Mouse (Mus musculus): Measurements from ENCODE around the gene Tgfbr2. TPM values are rescaled to one million over a fixed set of nuclear protein-coding genes. Genes with fewer than 3 reads are reported as not detected.
"Not testable (repeated sequence)": the region's sequence is repeated elsewhere in the genome, so short reads cannot be mapped to it uniquely, and the experiment has no call there.

The Tgfbr2 gene
- polyA plus RNA-seq, 1 experiment from 2014 or later: 20.2 TPM

- no peaks in the 10 kb centered on the region for H3K27me3 ChIP-seq
- ATAC-seq (replicated peaks; ENCODE audit: insufficient number of reproducible peaks, insufficient read depth, low FRiP score, low read depth): no peak
- no peak overlapping the region for H3K4me3 ChIP-seq
- no peaks in the 10 kb centered on the region for H3K36me3 ChIP-seq
- 8% methylated on average over 4 of the region's 4 CpGs for WGBS
- H3K4me1 ChIP-seq (replicated peaks): peaks cover 3% of the 10 kb centered on the region; the same call in 1 of the 2 replicates
- H3K9ac ChIP-seq: no peak overlapping the region
- H3K4me2 ChIP-seq: no peak overlapping the region
- H3K9me3 ChIP-seq (replicated peaks): no peaks in the 10 kb centered on the region
- no peak overlapping the region for H3K27ac ChIP-seq
Observed at GRCm38 (mm10) chr9:116060691-116061090, 114.5 kb downstream of the Tgfbr2 start.

- Histone ChIP-seq H3K4me1 (replicated peaks) (peaks cover 3% of the 10 kb centered on the region; the same call in 1 of the 2 replicates), H3K9me3 (replicated peaks) (no peaks in the 10 kb centered on the region), H3K27ac (no peak overlapping the region), H3K9ac (no peak overlapping the region), H3K36me3 (no peaks in the 10 kb centered on the region), H3K4me2 (no peak overlapping the region), H3K27me3 (no peaks in the 10 kb centered on the region), H3K4me3 (no peak overlapping the region)
- ATAC-seq (replicated peaks; ENCODE audit: insufficient number of reproducible peaks, insufficient read depth, low FRiP score, low read depth): 0 out of 2 replicates have a peak, but pooled peaks have one; percentile 27
- WGBS: 54% methylated on average over 4 of the region's 4 CpGs
Observed at GRCm38 (mm10) chr9:116059156-116059555, 116.0 kb downstream of the Tgfbr2 start.

DNA sequence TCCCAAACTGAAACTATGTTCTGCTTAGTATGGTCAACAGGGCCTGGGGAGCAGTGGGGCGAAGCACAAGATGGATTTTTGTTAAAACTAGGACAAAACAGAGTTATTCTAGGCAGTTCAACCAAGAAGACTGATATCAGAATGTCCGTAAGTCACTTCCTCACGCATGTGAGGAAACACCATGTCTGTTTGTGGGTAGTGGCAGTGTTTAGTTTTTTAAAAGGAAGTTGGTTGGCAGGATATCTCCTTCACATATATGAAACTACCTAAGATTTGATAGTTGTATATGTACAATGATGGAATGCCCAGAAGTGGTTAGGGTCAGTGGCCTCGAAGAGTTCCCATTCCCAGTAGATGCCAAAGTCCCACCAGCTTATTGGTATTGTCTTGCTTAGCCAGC is 116.7 kb downstream of the Tgfbr2 start:
- ATAC-seq (replicated peaks; ENCODE audit: insufficient number of reproducible peaks, insufficient read depth, low FRiP score, low read depth): no peak
- WGBS: 86% methylated on average over 4 of the region's 4 CpGs
- Histone ChIP-seq H3K36me3 (no peaks in the 10 kb centered on the region), H3K4me3 (no peak overlapping the region), H3K9ac (no peak overlapping the region), H3K9me3 (replicated peaks) (no peaks in the 10 kb centered on the region), H3K4me2 (no peak overlapping the region), H3K27ac (no peak overlapping the region), H3K4me1 (replicated peaks) (peaks cover 3% of the 10 kb centered on the region; the same call in 1 of the 2 replicates), H3K27me3 (no peaks in the 10 kb centered on the region)

GRCm38 (mm10) chr9:116053976-116054375 is 121.2 kb downstream of the Tgfbr2 start:
- Histone ChIP-seq H3K36me3 (no peaks in the 10 kb centered on the region), H3K27ac (no peak overlapping the region), H3K27me3 (no peaks in the 10 kb centered on the region), H3K9me3 (replicated peaks) (no peaks in the 10 kb centered on the region), H3K4me1 (replicated peaks) (peaks cover 2% of the 10 kb centered on the region; the same call in 1 of the 2 replicates), H3K4me3 (no peak overlapping the region), H3K9ac (no peak overlapping the region), H3K4me2 (no peak overlapping the region)
- no peak for ATAC-seq (replicated peaks; ENCODE audit: insufficient number of reproducible peaks, insufficient read depth, low FRiP score, low read depth)
- 69% methylated on average over 8 of the region's 8 CpGs for WGBS

GRCm38 (mm10) chr9:116049985-116050384 is 125.2 kb downstream of the Tgfbr2 start:
- Histone ChIP-seq H3K9ac (no peak overlapping the region), H3K27me3 (no peaks in the 10 kb centered on the region), H3K4me2 (no peak overlapping the region), H3K27ac (no peak overlapping the region), H3K4me1 (replicated peaks) (no peaks in the 10 kb centered on the region), H3K36me3 (no peaks in the 10 kb centered on the region), H3K4me3 (no peak overlapping the region), H3K9me3 (replicated peaks) (no peaks in the 10 kb centered on the region)
- 74% methylated on average over 1 of the region's 1 CpGs for WGBS
- ATAC-seq (replicated peaks; ENCODE audit: insufficient number of reproducible peaks, insufficient read depth, low FRiP score, low read depth): no peak

DNA sequence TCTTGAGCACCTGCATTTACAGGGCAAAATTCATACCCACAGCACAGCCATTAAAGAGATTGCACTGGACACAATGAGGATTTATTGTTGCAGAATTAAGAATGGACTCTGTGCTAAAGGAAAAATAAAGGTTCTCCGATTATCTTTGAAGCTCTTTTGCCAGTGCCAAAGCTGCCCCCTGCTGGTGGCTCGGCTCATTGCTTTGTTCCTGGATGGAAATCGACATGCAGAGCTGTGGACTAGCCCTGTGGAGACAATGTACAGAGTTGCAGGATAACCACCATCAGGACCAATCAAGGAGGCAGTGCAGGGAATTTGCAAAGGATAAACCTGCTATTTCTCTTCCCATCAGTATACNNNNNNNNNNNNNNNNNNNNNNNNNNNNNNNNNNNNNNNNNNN is 133.4 kb downstream of the Tgfbr2 start:
- H3K9me3 ChIP-seq (replicated peaks): no peaks in the 10 kb centered on the region
- H3K27ac ChIP-seq: no peak overlapping the region
- no peaks in the 10 kb centered on the region; the same call in 1 of the 2 replicates for H3K27me3 ChIP-seq
- no peak overlapping the region for H3K9ac ChIP-seq
- no peak for ATAC-seq (replicated peaks; ENCODE audit: insufficient number of reproducible peaks, insufficient read depth, low FRiP score, low read depth)
- H3K36me3 ChIP-seq: no peaks in the 10 kb centered on the region
- H3K4me3 ChIP-seq: no peak overlapping the region
- H3K4me1 ChIP-seq (replicated peaks): no peaks in the 10 kb centered on the region
- no peak overlapping the region for H3K4me2 ChIP-seq
- 15% methylated on average over 3 of the region's 3 CpGs for WGBS

- H3K4me1 ChIP-seq (replicated peaks): no peaks in the 10 kb centered on the region
- H3K4me3 ChIP-seq: no peak overlapping the region
- H3K9ac ChIP-seq: no peak overlapping the region
- H3K27ac ChIP-seq: no peak overlapping the region
- no peaks in the 10 kb centered on the region for H3K9me3 ChIP-seq (replicated peaks)
- 77% methylated on average over 4 of the region's 4 CpGs for WGBS
- H3K27me3 ChIP-seq: no peaks in the 10 kb centered on the region; the same call in 1 of the 2 replicates
- ATAC-seq (replicated peaks; ENCODE audit: insufficient number of reproducible peaks, insufficient read depth, low FRiP score, low read depth): no peak
- no peak overlapping the region for H3K4me2 ChIP-seq
- H3K36me3 ChIP-seq: no peaks in the 10 kb centered on the region
Observed at GRCm38 (mm10) chr9:116041369-116041768, 133.8 kb downstream of the Tgfbr2 start.

DNA sequence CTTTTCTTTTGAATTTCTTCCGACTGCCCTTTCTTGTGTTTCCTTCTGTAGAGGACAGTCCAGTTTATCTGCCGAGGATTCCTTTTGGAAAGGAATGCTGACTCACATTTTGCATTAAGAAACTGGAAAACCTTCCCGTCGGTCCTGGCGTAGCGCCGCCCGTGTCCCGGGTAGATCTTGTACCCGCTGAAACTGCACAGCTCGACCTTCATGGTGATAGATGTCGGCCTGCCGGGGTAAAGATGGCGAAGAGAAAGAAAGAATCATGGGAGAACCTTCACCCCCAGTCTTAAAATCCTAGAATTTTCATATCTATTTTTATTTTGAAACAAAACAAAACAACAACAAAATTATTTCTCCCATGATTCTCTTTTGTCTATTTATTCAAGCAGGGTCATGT is 134.3 kb downstream of the Tgfbr2 start:
- not testable (repeated sequence) for H3K4me2 ChIP-seq; H3K27ac ChIP-seq; H3K9ac ChIP-seq; H3K4me1 ChIP-seq (replicated peaks); H3K27me3 ChIP-seq; H3K4me3 ChIP-seq; H3K9me3 ChIP-seq (replicated peaks); H3K36me3 ChIP-seq; ATAC-seq (replicated peaks; ENCODE audit: insufficient number of reproducible peaks, insufficient read depth, low FRiP score, low read depth)
- 90% methylated on average over 14 of the region's 14 CpGs for WGBS

GRCm38 (mm10) chr9:116039981-116040380 is 135.2 kb downstream of the Tgfbr2 start:
- H3K9me3 ChIP-seq (replicated peaks): no peaks in the 10 kb centered on the region
- H3K9ac ChIP-seq: no peak overlapping the region
- no peak overlapping the region for H3K4me3 ChIP-seq
- H3K4me1 ChIP-seq (replicated peaks): no peaks in the 10 kb centered on the region
- no peak for ATAC-seq (replicated peaks; ENCODE audit: insufficient number of reproducible peaks, insufficient read depth, low FRiP score, low read depth)
- no peak overlapping the region for H3K4me2 ChIP-seq
- no peaks in the 10 kb centered on the region for H3K36me3 ChIP-seq
- WGBS: 80% methylated on average over 4 of the region's 4 CpGs
- H3K27me3 ChIP-seq: no peaks in the 10 kb centered on the region; the same call in 1 of the 2 replicates
- H3K27ac ChIP-seq: no peak overlapping the region

DNA sequence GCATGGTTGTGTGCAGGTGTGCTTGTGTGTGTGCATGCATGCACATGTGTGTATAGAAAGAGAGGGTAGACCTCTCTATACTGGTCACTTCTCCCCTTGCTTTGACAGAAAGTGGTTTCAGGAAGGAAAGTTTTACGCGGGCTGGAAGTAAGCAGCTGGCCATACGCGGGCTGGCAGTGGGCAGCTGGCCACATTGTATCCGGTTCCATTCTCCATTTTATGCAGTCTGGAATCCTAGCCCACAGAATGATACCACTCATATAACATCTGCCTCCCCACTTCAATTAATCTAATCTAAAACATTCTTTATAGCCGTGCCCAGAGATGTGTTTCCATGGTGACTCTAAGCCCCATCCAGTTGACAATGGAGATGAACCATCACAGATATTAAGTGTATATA is 136.9 kb downstream of the Tgfbr2 start:
- Histone ChIP-seq H3K9me3 (replicated peaks) (no peaks in the 10 kb centered on the region), H3K27ac (no peak overlapping the region), H3K4me3 (no peak overlapping the region), H3K36me3 (no peaks in the 10 kb centered on the region), H3K9ac (no peak overlapping the region), H3K27me3 (no peaks in the 10 kb centered on the region; the same call in 1 of the 2 replicates), H3K4me2 (no peak overlapping the region), H3K4me1 (replicated peaks) (no peaks in the 10 kb centered on the region)
- no peak for ATAC-seq (replicated peaks; ENCODE audit: insufficient number of reproducible peaks, insufficient read depth, low FRiP score, low read depth)
- WGBS: 69% methylated on average over 6 of the region's 6 CpGs

All from heart, embryonic 15.5 days (tissue).